Mouse (Mus musculus): ENCODE data around the gene Ubxn11. TPM values are rescaled to one million over a fixed set of nuclear protein-coding genes. Genes with fewer than 3 reads are reported as not detected.

Ubxn11 gene
- polyA plus RNA-seq, 1 experiment, result 25.1 TPM

DNA sequence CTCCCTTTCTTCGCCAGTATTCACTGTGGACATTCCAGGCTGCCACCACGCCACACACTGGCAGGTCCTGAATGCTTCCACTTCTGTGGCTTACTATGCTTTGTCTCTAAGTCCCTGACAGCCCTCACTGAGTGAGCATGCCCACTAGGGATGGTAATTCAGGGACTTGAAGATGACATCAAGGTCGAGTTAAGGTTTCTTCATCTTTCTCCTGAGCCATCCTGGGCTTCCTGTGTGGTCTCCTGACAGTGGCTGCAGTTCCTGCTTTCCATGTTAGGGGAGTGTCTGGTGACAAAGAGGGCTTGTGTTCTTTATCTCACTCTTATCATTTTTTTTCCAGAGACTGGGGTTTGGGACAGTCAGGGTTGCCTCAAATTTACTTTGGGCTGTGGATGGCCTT is 8.3 kb downstream of the Ubxn11 start:
- TF ChIP-seq POLR2A (IDR thresholded peaks at IDR 0.05; ENCODE audit: borderline replicate concordance, extremely low read depth, insufficient read depth, insufficient read length, poor library complexity, severe bottlenecking) (no peak), CTCF (IDR thresholded peaks at IDR 0.05; ENCODE audit: borderline replicate concordance, extremely low read depth, insufficient read depth, insufficient read length) (no peak)

DNA sequence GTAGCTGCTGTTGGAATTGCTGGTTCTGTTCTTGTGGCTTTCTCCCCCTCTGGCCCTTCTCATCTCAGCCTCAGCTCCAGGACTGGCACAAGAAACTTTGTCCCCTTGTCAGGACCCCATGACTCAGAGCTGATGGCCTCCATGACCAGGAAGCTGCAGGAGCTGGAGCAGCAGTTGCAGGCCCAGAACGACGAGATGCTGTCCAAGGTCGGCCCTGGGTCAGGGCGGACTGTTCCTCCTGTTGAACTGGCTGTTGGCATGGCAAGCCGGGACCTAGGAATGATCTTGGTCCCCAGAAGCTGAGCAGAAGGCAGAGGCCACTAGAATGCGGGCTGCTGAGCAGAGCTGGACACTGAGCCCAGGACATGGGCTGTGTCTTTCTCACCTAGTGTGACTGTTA is 10.0 kb downstream of the Ubxn11 start:
- DNase-seq (ENCODE audit: low read depth), result no peak

More for the DNA sequence above, 8.3 kb downstream of the Ubxn11 start:
- no peak for DNase-seq (ENCODE audit: low read depth)

DNA sequence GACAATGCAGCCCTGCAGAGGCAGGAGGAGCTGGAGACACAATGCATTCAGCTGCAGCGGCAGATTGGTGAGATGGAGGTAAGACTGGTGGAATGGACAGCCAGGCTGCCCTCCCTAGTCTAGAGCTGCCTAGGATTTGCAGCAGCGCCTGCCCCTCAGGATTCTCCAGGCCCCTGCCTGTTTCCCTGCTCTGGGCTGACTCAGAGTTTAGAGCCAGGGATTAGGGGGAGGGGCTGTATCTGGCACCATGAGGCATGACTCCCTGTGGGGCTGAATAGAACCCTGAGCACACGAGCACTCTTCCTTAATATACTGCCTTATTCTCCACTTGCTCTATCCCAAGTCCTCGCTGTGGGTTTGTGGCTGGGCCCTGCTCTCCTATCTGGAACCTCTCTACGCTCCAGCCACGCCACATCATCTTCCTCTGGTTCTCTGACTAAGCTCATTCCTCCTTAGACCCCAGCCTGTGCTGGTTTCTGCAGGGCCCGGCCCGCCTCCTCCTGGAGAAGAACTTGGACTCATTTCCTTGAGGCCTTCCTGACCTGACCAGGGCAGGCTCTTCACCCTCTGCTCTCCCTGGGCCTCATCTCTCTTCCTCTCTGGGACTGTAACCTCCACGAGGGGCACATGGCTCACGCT is 11.1 kb downstream of the Ubxn11 start:
- peak; percentile 46 for DNase-seq (ENCODE audit: low read depth)
- TF ChIP-seq POLR2A (IDR thresholded peaks at IDR 0.05; ENCODE audit: borderline replicate concordance, extremely low read depth, insufficient read depth, insufficient read length, poor library complexity, severe bottlenecking), result no peak
- no peak for TF ChIP-seq CTCF (IDR thresholded peaks at IDR 0.05; ENCODE audit: borderline replicate concordance, extremely low read depth, insufficient read depth, insufficient read length)

More for the DNA sequence above, 10.0 kb downstream of the Ubxn11 start:
- TF ChIP-seq POLR2A (IDR thresholded peaks at IDR 0.05; ENCODE audit: borderline replicate concordance, extremely low read depth, insufficient read depth, insufficient read length, poor library complexity, severe bottlenecking), result no peak
- TF ChIP-seq CTCF (IDR thresholded peaks at IDR 0.05; ENCODE audit: borderline replicate concordance, extremely low read depth, insufficient read depth, insufficient read length), result no peak

DNA sequence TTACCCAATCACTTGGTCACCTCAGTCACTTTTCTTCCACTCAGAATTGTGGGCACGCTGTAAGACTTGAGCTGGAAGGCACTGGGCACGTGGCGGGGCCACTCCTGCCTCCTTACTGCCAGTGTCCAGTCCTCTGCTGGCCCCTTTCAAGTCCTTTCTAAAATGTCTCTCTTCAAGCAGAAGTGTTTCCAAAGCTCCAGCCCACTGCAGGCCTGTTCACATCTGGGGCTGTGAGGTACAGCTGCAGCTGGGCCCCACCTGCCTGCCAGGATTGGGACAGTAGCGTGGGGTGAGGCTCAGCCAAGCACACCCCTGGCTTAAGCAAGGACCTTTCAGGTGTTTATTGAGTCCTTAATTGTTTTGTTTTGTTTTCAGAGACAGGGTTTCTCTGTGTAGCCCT is 11.7 kb downstream of the Ubxn11 start:
- no peak for TF ChIP-seq CTCF (IDR thresholded peaks at IDR 0.05; ENCODE audit: borderline replicate concordance, extremely low read depth, insufficient read depth, insufficient read length)
- no peak for TF ChIP-seq POLR2A (IDR thresholded peaks at IDR 0.05; ENCODE audit: borderline replicate concordance, extremely low read depth, insufficient read depth, insufficient read length, poor library complexity, severe bottlenecking)
- DNase-seq (ENCODE audit: low read depth), result no peak

DNA sequence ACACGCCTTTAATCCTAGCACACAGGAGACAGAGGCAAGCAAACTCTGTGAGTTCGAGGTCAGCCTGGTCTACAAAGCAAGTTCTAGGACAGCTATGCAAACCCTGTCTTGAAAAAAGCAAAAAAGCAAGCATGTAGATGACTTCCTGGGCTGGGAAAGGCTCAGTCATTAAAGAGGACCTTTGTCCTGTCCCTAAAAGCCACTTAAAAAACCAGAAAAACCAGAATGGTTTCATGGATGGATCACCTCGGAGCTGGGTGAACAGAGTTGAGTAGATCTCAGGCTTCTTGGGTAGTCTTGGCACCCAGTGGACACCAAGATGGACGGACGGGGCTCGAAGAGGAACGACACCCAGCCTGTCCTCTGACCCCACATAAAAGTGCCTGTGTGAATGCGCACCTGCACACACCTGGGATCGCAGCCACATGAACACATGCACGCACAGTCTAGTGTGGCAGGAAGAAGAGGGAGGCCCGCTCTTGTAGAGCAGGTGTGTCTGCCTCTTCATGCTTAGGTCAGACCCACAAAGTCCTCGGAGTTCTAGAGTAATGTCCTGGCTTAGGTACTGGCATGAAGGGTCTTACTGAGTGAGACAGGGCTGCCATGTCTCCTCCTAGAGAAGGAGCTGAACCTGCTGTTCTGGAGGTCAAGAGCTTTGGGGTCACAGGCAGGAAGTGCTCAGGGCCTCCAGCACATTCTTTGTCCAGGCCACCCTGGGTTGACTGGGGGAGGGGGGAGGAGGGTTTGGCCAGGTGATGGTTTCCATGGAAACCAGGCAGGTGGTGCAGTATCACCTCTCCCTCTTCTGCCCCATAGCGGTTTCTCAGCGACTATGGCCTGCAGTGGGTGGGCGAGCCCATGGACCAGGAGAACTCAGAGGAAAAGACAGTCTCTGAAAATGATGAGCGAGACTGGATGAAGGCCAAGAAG is 13.1 kb downstream of the Ubxn11 start:
- no peak for TF ChIP-seq POLR2A (IDR thresholded peaks at IDR 0.05; ENCODE audit: borderline replicate concordance, extremely low read depth, insufficient read depth, insufficient read length, poor library complexity, severe bottlenecking)
- TF ChIP-seq CTCF (IDR thresholded peaks at IDR 0.05; ENCODE audit: borderline replicate concordance, extremely low read depth, insufficient read depth, insufficient read length), result no peak
- DNase-seq (ENCODE audit: low read depth), result no peak

DNA sequence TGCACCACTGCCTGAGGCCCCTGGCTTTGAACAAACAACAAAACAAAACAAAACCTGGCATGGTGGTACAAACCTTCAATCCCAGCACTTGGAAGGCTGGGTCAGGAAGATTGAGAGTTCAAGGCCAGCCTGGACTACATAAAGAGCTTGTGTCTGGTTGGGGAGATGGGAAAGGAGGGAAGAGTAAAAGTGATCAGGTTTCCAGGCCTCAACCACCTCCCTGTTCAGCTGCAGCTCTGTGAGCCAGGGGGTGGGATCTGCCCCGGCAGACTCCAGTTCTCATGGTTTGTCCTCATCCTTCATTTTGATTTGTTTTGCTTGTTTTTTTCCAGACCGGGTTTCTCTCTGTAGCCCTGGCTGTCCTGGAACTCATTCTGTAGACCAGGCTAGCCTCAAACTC is 14.1 kb downstream of the Ubxn11 start:
- no peak for DNase-seq (ENCODE audit: low read depth)
- TF ChIP-seq POLR2A (IDR thresholded peaks at IDR 0.05; ENCODE audit: borderline replicate concordance, extremely low read depth, insufficient read depth, insufficient read length, poor library complexity, severe bottlenecking), result no peak
- TF ChIP-seq CTCF (IDR thresholded peaks at IDR 0.05; ENCODE audit: borderline replicate concordance, extremely low read depth, insufficient read depth, insufficient read length), result no peak

DNA sequence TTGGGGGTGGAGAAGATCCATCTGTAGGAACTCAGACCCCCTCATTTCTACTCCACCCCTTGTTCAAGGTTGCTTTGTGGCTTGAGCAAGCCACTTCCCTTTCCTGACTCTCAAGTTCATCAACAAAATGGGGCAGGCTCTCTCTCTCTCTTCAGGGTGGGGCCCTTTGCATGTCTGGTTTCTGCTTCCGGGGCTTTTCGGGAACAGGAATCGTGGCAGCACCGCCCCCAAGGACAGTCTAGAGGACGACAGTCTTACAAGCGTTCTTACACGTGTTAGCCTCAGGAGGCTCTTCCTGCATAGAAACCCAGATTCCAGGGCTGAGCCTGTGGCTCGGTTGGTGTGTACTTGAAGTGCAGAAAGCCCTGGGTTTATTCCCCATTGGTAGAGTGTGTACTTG is 14.6 kb downstream of the Ubxn11 start:
- TF ChIP-seq POLR2A (IDR thresholded peaks at IDR 0.05; ENCODE audit: borderline replicate concordance, extremely low read depth, insufficient read depth, insufficient read length, poor library complexity, severe bottlenecking) (no peak), CTCF (IDR thresholded peaks at IDR 0.05; ENCODE audit: borderline replicate concordance, extremely low read depth, insufficient read depth, insufficient read length) (no peak)
- no peak for DNase-seq (ENCODE audit: low read depth)

DNA sequence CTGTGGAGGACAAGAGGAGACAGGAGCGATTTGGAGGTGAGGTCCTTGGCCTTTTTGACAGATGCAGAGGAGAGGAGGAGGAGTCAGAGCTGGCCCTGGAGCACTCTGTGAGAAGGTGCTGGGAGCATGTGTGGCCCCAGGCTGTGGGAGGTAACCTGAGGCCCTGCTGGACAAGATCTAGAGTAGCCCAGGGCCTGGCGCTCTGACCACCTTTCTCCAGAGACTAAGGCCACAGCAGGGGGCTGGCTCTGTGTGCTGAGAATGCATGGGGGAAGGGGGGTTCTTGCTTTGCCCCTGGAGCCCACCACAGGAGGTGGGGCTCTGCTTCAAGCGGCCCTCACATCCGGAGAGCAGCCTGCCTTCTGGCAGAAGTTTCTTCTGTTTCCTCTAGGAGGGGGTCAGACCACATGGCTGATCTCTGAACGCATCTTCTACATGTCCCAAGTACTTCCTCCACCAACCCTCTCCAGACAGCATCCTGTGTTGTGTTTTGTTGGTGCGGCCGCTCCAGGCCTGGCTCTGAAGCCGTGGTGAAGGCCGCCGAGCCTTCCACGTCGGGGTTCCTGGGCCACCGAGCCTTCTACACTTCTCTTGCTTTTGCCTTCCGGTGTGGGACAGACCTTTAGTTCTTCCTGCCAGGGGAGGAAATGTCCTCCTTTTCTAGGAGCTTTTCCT is 15.9 kb downstream of the Ubxn11 start:
- no peak for DNase-seq (ENCODE audit: low read depth)
- no peak for TF ChIP-seq CTCF (IDR thresholded peaks at IDR 0.05; ENCODE audit: borderline replicate concordance, extremely low read depth, insufficient read depth, insufficient read length)
- TF ChIP-seq POLR2A (IDR thresholded peaks at IDR 0.05; ENCODE audit: borderline replicate concordance, extremely low read depth, insufficient read depth, insufficient read length, poor library complexity, severe bottlenecking), result no peak

DNA sequence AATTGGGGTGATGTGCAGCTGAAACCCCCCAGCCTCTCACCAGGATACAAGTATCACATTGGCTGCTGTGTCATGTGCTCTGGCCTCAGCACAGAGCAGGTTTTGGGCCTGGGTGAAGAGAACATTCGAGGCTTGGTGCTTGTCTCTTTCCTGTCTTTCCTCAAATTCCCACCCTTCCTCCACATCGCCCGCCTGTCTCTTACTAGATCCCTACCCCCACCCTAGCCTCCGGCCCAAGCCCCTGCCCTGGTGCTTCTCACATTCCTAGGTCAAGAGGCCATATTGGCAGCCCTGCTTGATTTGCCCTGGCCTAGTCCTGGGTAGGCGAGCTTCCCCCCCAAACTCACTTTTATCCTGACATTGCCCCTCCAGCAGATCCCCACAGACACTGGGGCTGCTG is 16.7 kb downstream of the Ubxn11 start:
- no peak for DNase-seq (ENCODE audit: low read depth)
- TF ChIP-seq POLR2A (IDR thresholded peaks at IDR 0.05; ENCODE audit: borderline replicate concordance, extremely low read depth, insufficient read depth, insufficient read length, poor library complexity, severe bottlenecking) (no peak), CTCF (IDR thresholded peaks at IDR 0.05; ENCODE audit: borderline replicate concordance, extremely low read depth, insufficient read depth, insufficient read length) (no peak)

DNA sequence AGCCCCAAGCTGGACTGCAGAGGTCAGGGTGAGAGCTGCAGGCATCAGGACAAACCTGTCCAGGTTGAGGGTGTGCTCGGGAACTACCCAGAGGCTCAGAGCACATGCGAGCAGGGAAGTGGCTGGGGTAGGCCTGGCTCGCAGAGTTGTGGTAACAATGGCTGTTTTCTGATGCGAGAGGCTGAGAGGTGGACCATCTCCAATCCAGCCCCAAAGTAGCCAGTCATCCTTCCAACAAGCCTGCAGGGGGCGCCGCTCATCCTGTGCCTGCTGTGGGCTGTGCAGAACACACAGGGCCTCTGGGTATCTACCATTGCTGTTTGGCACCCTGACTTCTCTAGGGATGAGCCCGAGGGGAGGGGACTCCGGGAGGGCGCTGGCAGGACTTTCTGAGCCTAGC is 17.3 kb downstream of the Ubxn11 start:
- TF ChIP-seq POLR2A (IDR thresholded peaks at IDR 0.05; ENCODE audit: borderline replicate concordance, extremely low read depth, insufficient read depth, insufficient read length, poor library complexity, severe bottlenecking), result no peak
- peak; percentile 56 for TF ChIP-seq CTCF (IDR thresholded peaks at IDR 0.05; ENCODE audit: borderline replicate concordance, extremely low read depth, insufficient read depth, insufficient read length)
- DNase-seq (ENCODE audit: low read depth), result no peak

DNA sequence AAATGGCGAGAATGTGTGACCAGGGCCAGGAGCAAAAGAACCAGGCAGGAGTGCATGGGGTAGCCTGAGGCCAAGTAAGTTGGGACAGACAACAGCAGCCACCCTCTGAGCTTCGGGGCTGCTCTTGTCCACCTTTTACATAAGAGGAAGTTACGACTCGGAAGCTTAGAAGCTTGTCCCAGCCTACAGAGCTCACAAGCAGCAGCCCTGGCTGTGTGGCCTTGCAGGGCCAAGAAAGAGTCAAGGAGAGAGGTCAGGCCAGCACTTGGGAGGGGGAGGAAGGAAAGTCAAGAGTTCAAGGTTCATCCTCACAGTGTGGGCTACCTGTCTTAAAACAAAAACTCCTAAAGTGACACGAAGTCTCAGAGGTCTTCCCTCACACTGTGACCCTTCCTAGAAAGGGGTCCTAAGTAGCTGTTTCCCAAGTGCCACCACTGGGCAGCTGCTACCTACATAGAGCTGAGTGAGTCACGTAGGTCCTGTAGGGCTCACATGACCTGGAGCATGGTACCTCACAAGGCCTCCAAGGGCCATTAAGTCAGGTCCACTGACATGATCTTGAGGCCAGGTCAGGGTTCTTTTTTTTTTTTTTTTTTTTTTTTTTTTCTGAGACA is 17.9 kb downstream of the Ubxn11 start:
- no peak for DNase-seq (ENCODE audit: low read depth)
- no peak for TF ChIP-seq POLR2A (IDR thresholded peaks at IDR 0.05; ENCODE audit: borderline replicate concordance, extremely low read depth, insufficient read depth, insufficient read length, poor library complexity, severe bottlenecking)
- no peak for TF ChIP-seq CTCF (IDR thresholded peaks at IDR 0.05; ENCODE audit: borderline replicate concordance, extremely low read depth, insufficient read depth, insufficient read length)
